ENCODE assay signal across 8 mouse cellular contexts in the genomic region with DNA sequence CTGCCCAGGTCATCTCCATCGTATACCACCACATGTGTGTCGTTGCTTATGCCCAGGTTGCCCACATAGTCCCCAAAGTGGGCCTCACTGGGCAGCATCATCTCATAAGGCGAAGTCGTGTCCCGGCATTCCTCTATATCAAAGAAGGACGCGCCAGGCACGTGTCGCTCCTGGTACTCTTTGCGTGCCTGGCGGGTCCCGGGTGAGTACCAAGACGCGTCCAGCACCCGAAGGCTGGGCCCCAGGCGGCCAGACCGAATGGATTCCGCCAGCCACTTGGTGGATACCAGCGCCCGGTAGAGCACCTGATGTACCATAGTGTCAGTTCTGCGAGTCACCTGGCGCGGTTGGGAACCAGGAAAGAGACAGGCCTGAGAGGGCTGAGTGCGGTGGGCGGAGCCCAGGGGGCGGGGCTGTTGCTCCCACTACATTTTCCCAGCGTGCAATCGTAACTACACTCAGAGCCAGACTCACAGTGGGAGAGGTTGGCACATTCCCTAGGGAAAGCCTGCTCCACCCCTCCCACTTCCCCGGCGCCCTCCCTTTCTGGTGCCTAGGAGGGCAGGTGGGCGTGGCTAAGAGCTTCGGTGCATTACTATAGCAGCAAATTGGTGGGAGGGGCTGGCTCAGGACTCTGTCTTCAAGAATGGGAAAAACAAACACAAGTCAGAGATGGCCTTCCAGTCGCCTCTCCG. TPM values are rescaled to one million over a fixed set of nuclear protein-coding genes. Genes with fewer than 3 reads are reported as not detected.
DNase-seq lines count a peak whose midpoint lies in the region; TF ChIP-seq lines count a peak whose summit lies in the region.

TSS of gene Tst (minus strand) at position 391 of the 695 bp plus-strand sequence.

- TF ChIP-seq POLR2A in lung, adult 2 months (IDR thresholded peaks at IDR 0.05; ENCODE audit: borderline replicate concordance, extremely low read depth, low read depth, low read length): peak; percentile 55; the same call in 1 of the 2 replicates
- TF ChIP-seq POLR2A in olfactory bulb, adult 2 months (IDR thresholded peaks at IDR 0.05; ENCODE audit: insufficient read depth, low read depth, low read length): no peak

- 1% methylated on average over 34 of the region's 34 CpGs for WGBS in lung, adult 2 months
- WGBS in olfactory bulb, adult 2 months: 7% methylated on average over 34 of the region's 34 CpGs

- H3K27ac ChIP-seq in layer of hippocampus, adult 2 months: peak within 1 kb of the TSS; percentile 98
- H3K27ac ChIP-seq in olfactory bulb, adult 2 months (ENCODE audit: insufficient read depth, low read depth, low read length): peak within 1 kb of the TSS; percentile 96

- TF ChIP-seq CTCF in layer of hippocampus, adult 2 months (conservative IDR thresholded peaks at IDR 0.05): no peak
- no peak for TF ChIP-seq CTCF in lung, adult 2 months (IDR thresholded peaks at IDR 0.05; ENCODE audit: insufficient read depth, low read length)
- no peak for TF ChIP-seq CTCF in olfactory bulb, adult 2 months (IDR thresholded peaks at IDR 0.05; ENCODE audit: insufficient read depth, low read depth, low read length)

- peak within 1 kb of the TSS; percentile 82 for H3K4me3 ChIP-seq in layer of hippocampus, adult 2 months
- peak within 1 kb of the TSS; percentile 94 for H3K4me3 ChIP-seq in lung, adult 2 months (replicated peaks; ENCODE audit: extremely low read depth, low read depth, low read length)
- H3K4me3 ChIP-seq in olfactory bulb, adult 2 months (ENCODE audit: insufficient read depth, low read depth, low read length): peak within 1 kb of the TSS; percentile 91

- peak; percentile 99 for DNase-seq in Muller cell, postnatal 12 days (ENCODE audit: inconsistent ontology term)
- DNase-seq in cerebellum, adult 9-10 months: peak; percentile 91
- peak; percentile 74 for DNase-seq in forelimb bud, embryonic 11.5 days (ENCODE audit: low read depth, low spot score)
- DNase-seq in heart, postnatal 4 days: peak; percentile 88
- DNase-seq in layer of hippocampus, adult 2 months (ENCODE audit: low spot score in 2 of 2): peak; percentile 89 to 94
- DNase-seq in lung, adult 2 months: peak; percentile 94
- DNase-seq in thymus, adult 18-20 months: peak; percentile 63 to 74

- peaks cover 12% of the 10 kb centered on the region for H3K4me1 ChIP-seq in lung, adult 2 months (ENCODE audit: control insufficient read depth, insufficient read depth, low read length)
- H3K4me1 ChIP-seq in olfactory bulb, adult 2 months (ENCODE audit: control insufficient read depth, insufficient read depth, low read length): peaks cover 26% of the 10 kb centered on the region

RNA-seq across cellular contexts. Expression of gene Tst, which starts in this region (rescaled TPM):
- 10 to 100 TPM; 16.9 to 20.1 TPM for total RNA-seq in heart, postnatal 4 days (2021)
- total RNA-seq in layer of hippocampus, adult 2 months (2021): 10 to 100 TPM; 35.6 to 40.3 TPM
- polyA plus RNA-seq in lung, adult 2 months (2012; rRNA removed): 122 and 136 TPM in 2 replicates
- polyA plus RNA-seq in olfactory bulb, adult 2 months (2012; ENCODE audit: insufficient read depth, insufficient read length, low replicate concordance, missing spikeins): not detected in 2 replicates

Comparison
In these comparisons a context has a peak if more than half of its experiments do, and no peak if none do; other contexts are left out.
1. Peak in every context shown above with its lines: DNase-seq, H3K4me3 ChIP-seq and H3K27ac ChIP-seq.
2. RNA of gene Tst (polyA plus RNA-seq): 122 to 136 TPM in lung, adult 2 months; not detected in olfactory bulb, adult 2 months; every median in the first group is over 100 times any median in the second.